Mouse (Mus musculus): ENCODE results near the gene Slc38a1. TPM values are rescaled to one million over a fixed set of nuclear protein-coding genes. Genes with fewer than 3 reads are reported as not detected.

The Slc38a1 gene
- polyA plus RNA-seq, 1 experiment from 2014 or later = 89.6 TPM

GRCm38 (mm10) chr15:96657576-96658274 lies 15.0 kb upstream of the Slc38a1 start:
- no peaks in the 10 kb centered on the region for H3K4me1 ChIP-seq
- H3K27ac ChIP-seq = no peak overlapping the region
- H3K9me3 ChIP-seq = no peaks in the 10 kb centered on the region
- 0 out of 2 replicates have a peak overlapping the region, but pooled peaks have one; percentile 7 for H3K4me2 ChIP-seq (replicated peaks)
- 68% methylated on average over 17 of the region's 17 CpGs for WGBS
- no peaks in the 10 kb centered on the region for H3K36me3 ChIP-seq
- ATAC-seq (ENCODE audit: insufficient number of reproducible peaks, insufficient read depth, low FRiP score, low TSS enrichment) = no peak
- no peak overlapping the region for H3K4me3 ChIP-seq
- H3K9ac ChIP-seq = no peak overlapping the region
- no peaks in the 10 kb centered on the region for H3K27me3 ChIP-seq

GRCm38 (mm10) chr15:96655514-96655913 lies 12.8 kb upstream of the Slc38a1 start:
- H3K9me3 ChIP-seq = no peaks in the 10 kb centered on the region
- H3K36me3 ChIP-seq = no peaks in the 10 kb centered on the region
- no peaks in the 10 kb centered on the region for H3K27me3 ChIP-seq
- H3K4me3 ChIP-seq = no peak overlapping the region
- no peak overlapping the region for H3K4me2 ChIP-seq (replicated peaks)
- ATAC-seq (ENCODE audit: insufficient number of reproducible peaks, insufficient read depth, low FRiP score, low TSS enrichment) = no peak
- H3K4me1 ChIP-seq = no peaks in the 10 kb centered on the region
- H3K9ac ChIP-seq = no peak overlapping the region
- H3K27ac ChIP-seq = no peak overlapping the region
- WGBS = 89% methylated on average over 14 of the region's 14 CpGs

GRCm38 (mm10) chr15:96654714-96655113 lies 12.0 kb upstream of the Slc38a1 start:
- ATAC-seq (ENCODE audit: insufficient number of reproducible peaks, insufficient read depth, low FRiP score, low TSS enrichment) = no peak
- WGBS = 45% methylated on average over 8 of the region's 8 CpGs
- Histone ChIP-seq H3K9ac (no peak overlapping the region), H3K4me3 (no peak overlapping the region), H3K4me1 (no peaks in the 10 kb centered on the region), H3K4me2 (replicated peaks) (no peak overlapping the region), H3K27ac (no peak overlapping the region), H3K27me3 (no peaks in the 10 kb centered on the region), H3K36me3 (no peaks in the 10 kb centered on the region), H3K9me3 (no peaks in the 10 kb centered on the region)

- ATAC-seq (ENCODE audit: insufficient number of reproducible peaks, insufficient read depth, low FRiP score, low TSS enrichment) = no peak
- H3K9ac ChIP-seq = no peak overlapping the region
- H3K4me2 ChIP-seq (replicated peaks) = no peak overlapping the region
- no peaks in the 10 kb centered on the region for H3K27me3 ChIP-seq
- H3K27ac ChIP-seq = no peak overlapping the region
- H3K9me3 ChIP-seq = no peaks in the 10 kb centered on the region
- no peak overlapping the region for H3K4me3 ChIP-seq
- 94% methylated on average over 16 of the region's 16 CpGs for whole genome bisulfite sequencing
- no peaks in the 10 kb centered on the region for H3K36me3 ChIP-seq
- H3K4me1 ChIP-seq = no peaks in the 10 kb centered on the region
Observed at GRCm38 (mm10) chr15:96653011-96653410, 10.3 kb upstream of the Slc38a1 start.

GRCm38 (mm10) chr15:96652531-96652930 lies 9.8 kb upstream of the Slc38a1 start:
- H3K4me3 ChIP-seq = no peak overlapping the region
- ATAC-seq (ENCODE audit: insufficient number of reproducible peaks, insufficient read depth, low FRiP score, low TSS enrichment) = no peak
- no peak overlapping the region for H3K27ac ChIP-seq
- no peak overlapping the region for H3K9ac ChIP-seq
- H3K4me1 ChIP-seq = no peaks in the 10 kb centered on the region
- no peak overlapping the region for H3K4me2 ChIP-seq (replicated peaks)
- no peaks in the 10 kb centered on the region for H3K9me3 ChIP-seq
- no peaks in the 10 kb centered on the region for H3K27me3 ChIP-seq
- no peaks in the 10 kb centered on the region for H3K36me3 ChIP-seq
- 90% methylated on average over 10 of the region's 10 CpGs for WGBS

- Histone ChIP-seq H3K4me1 (no peaks in the 10 kb centered on the region), H3K4me3 (no peak overlapping the region), H3K4me2 (replicated peaks) (peak overlapping the region; percentile 42), H3K27me3 (no peaks in the 10 kb centered on the region), H3K27ac (no peak overlapping the region), H3K9ac (no peak overlapping the region), H3K36me3 (no peaks in the 10 kb centered on the region), H3K9me3 (no peaks in the 10 kb centered on the region)
- ATAC-seq (ENCODE audit: insufficient number of reproducible peaks, insufficient read depth, low FRiP score, low TSS enrichment) = no peak
- WGBS = 27% methylated on average over 12 of the region's 15 CpGs
Observed at GRCm38 (mm10) chr15:96647376-96647775, 4.7 kb upstream of the Slc38a1 start.

- no peak for ATAC-seq (ENCODE audit: insufficient number of reproducible peaks, insufficient read depth, low FRiP score, low TSS enrichment)
- peak overlapping the region; percentile 94 for H3K9ac ChIP-seq
- peaks cover 21% of the 10 kb centered on the region for H3K4me1 ChIP-seq
- no peaks in the 10 kb centered on the region for H3K27me3 ChIP-seq
- WGBS = under 1% methylated on average over 31 of the region's 31 CpGs
- H3K36me3 ChIP-seq = no peaks in the 10 kb centered on the region
- peak overlapping the region; percentile 98 for H3K27ac ChIP-seq
- H3K4me2 ChIP-seq (replicated peaks) = peak overlapping the region; percentile 73
- peak overlapping the region; percentile 76 for H3K4me3 ChIP-seq
- no peaks in the 10 kb centered on the region for H3K9me3 ChIP-seq
Observed at GRCm38 (mm10) chr15:96641821-96642435, 785 bp downstream of the Slc38a1 start.

GRCm38 (mm10) chr15:96641111-96641820 lies 1.4 kb downstream of the Slc38a1 start:
- Histone ChIP-seq H3K4me1 (peaks cover 21% of the 10 kb centered on the region), H3K36me3 (peaks cover 3% of the 10 kb centered on the region; the same call in 1 of the 2 replicates), H3K27me3 (no peaks in the 10 kb centered on the region), H3K9me3 (no peaks in the 10 kb centered on the region), H3K9ac (peak overlapping the region; percentile 94), H3K4me3 (peak overlapping the region; percentile 76), H3K27ac (peak overlapping the region; percentile 98), H3K4me2 (replicated peaks) (peak overlapping the region; percentile 73)
- under 1% methylated on average over 63 of the region's 63 CpGs for WGBS
- peak; percentile 57 for ATAC-seq (ENCODE audit: insufficient number of reproducible peaks, insufficient read depth, low FRiP score, low TSS enrichment)

GRCm38 (mm10) chr15:96640291-96640985 lies 2.3 kb downstream of the Slc38a1 start:
- Histone ChIP-seq H3K9me3 (no peaks in the 10 kb centered on the region), H3K36me3 (peaks cover 7% of the 10 kb centered on the region; the same call in 1 of the 2 replicates), H3K27me3 (no peaks in the 10 kb centered on the region), H3K27ac (peak overlapping the region; percentile 98), H3K4me1 (peaks cover 21% of the 10 kb centered on the region), H3K4me3 (peak overlapping the region; percentile 76), H3K9ac (peak overlapping the region; percentile 94), H3K4me2 (replicated peaks) (peak overlapping the region; percentile 73)
- no peak for ATAC-seq (ENCODE audit: insufficient number of reproducible peaks, insufficient read depth, low FRiP score, low TSS enrichment)
- 5% methylated on average over 16 of the region's 16 CpGs for WGBS

GRCm38 (mm10) chr15:96639630-96640029 lies 3.1 kb downstream of the Slc38a1 start:
- H3K4me2 ChIP-seq (replicated peaks) = peak overlapping the region; percentile 73
- H3K4me1 ChIP-seq = peaks cover 21% of the 10 kb centered on the region
- H3K4me3 ChIP-seq = peak overlapping the region; percentile 76
- peak overlapping the region; percentile 25; the same call in 1 of the 2 replicates for H3K9ac ChIP-seq
- WGBS = 72% methylated on average over 8 of the region's 8 CpGs
- no peaks in the 10 kb centered on the region for H3K9me3 ChIP-seq
- H3K27me3 ChIP-seq = no peaks in the 10 kb centered on the region
- peaks cover 11% of the 10 kb centered on the region; the same call in 1 of the 2 replicates for H3K36me3 ChIP-seq
- ATAC-seq (ENCODE audit: insufficient number of reproducible peaks, insufficient read depth, low FRiP score, low TSS enrichment) = no peak
- H3K27ac ChIP-seq = no peak overlapping the region

GRCm38 (mm10) chr15:96638656-96639055 lies 4.1 kb downstream of the Slc38a1 start:
- WGBS = 66% methylated on average over 2 of the region's 2 CpGs
- Histone ChIP-seq H3K9me3 (no peaks in the 10 kb centered on the region), H3K4me3 (no peak overlapping the region), H3K9ac (no peak overlapping the region), H3K36me3 (peaks cover 16% of the 10 kb centered on the region; the same call in 1 of the 2 replicates), H3K27me3 (no peaks in the 10 kb centered on the region), H3K4me1 (peaks cover 21% of the 10 kb centered on the region), H3K27ac (no peak overlapping the region), H3K4me2 (replicated peaks) (0 out of 2 replicates have a peak overlapping the region, but pooled peaks have one; percentile 73)
- no peak for ATAC-seq (ENCODE audit: insufficient number of reproducible peaks, insufficient read depth, low FRiP score, low TSS enrichment)

All from embryonic facial prominence, embryonic 12.5 days (tissue).